Mouse (Mus musculus): ENCODE results near the gene Anks1b. TPM values are rescaled to one million over a fixed set of nuclear protein-coding genes. Genes with fewer than 3 reads are reported as not detected.
A peak's percentile ranks its signal among the peaks of the same experiment; 100 is the strongest.

Anks1b gene
- polyA plus RNA-seq, 1 experiment from 2014 or later, result 0.46 TPM

DNA sequence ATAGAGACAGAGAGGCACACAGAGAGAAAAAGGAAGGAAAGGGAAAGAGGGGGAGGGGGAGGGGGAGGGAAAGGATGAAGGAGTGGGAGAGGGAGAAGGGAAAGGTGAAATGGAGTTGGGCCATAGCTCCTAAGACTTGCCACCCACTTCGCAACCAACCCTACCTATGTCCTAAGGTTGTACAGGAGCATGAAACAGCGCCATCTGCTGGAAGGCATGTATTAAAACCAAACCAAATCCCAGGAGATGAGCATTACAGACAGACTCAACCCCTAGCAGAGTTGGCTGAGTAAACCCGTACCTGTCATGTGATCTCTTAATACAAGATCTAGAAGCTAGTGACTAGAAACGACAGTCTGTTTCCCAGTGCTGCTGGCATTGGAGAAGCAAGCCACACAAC lies 500.2 kb downstream of the Anks1b start:
- peak; percentile 50 for DNase-seq (ENCODE audit: low spot score)
- 0 out of 2 replicates have a peak, but pooled peaks cover 2% of the 10 kb centered on the region for H3K4me1 ChIP-seq
- H3K4me3 ChIP-seq, result no peak overlapping the region
- WGBS, result 31% methylated on average over 4 of the region's 4 CpGs
- H3K9me3 ChIP-seq (replicated peaks), result no peaks in the 10 kb centered on the region
- H3K27ac ChIP-seq, result no peak overlapping the region
- no peaks in the 10 kb centered on the region for H3K27me3 ChIP-seq (ENCODE audit: low read depth, poor library complexity, severe bottlenecking)
- H3K36me3 ChIP-seq, result no peaks in the 10 kb centered on the region

DNA sequence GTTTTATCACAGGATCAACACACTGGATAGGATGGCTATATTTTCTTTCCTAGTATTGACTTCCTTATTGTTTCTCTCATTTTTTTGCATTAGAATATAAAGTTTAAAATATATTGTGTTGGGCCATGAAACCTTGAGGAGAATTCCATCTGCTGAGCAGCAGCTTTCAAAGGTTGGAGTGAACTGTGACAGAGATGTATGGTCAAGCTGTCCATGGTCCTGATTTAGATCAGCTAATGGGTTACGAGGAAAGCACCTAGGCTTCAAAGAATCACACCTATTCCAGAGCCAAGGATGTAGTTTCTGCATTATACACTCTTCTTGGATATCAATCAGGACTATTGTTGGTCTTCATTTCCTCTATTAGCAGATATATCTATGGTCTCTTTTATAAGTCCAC lies 503.3 kb downstream of the Anks1b start:
- no peak overlapping the region for H3K27ac ChIP-seq
- no peaks in the 10 kb centered on the region for H3K27me3 ChIP-seq (ENCODE audit: low read depth, poor library complexity, severe bottlenecking)
- no peak for DNase-seq (ENCODE audit: low spot score)
- 65% methylated on average over 1 of the region's 1 CpGs for WGBS
- peaks cover 22% of the 10 kb centered on the region for H3K4me1 ChIP-seq
- no peaks in the 10 kb centered on the region for H3K36me3 ChIP-seq
- H3K4me3 ChIP-seq, result no peak overlapping the region
- no peaks in the 10 kb centered on the region for H3K9me3 ChIP-seq (replicated peaks)

DNA sequence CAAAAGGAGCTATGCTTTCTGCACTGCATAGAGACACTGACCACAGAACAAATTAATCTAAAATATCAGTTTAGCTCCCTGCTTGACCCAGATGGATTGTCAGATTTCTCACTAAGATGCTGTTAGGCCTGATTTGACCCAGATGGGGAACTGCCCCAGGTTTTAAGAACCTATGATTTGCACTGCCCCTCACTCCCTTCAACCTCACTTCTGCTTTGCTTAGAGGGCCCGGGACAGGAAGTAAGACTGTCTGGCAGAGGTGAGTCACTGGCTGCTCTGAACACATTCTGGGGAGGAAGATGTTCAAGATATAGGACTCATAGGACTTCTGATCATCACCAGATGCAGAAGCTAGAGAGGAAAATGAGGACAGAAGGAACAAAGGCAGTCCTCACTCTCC lies 506.8 kb downstream of the Anks1b start:
- H3K27ac ChIP-seq, result peak overlapping the region; percentile 62
- WGBS, result 45% methylated on average over 1 of the region's 1 CpGs
- H3K4me1 ChIP-seq, result peaks cover 22% of the 10 kb centered on the region
- no peaks in the 10 kb centered on the region for H3K36me3 ChIP-seq
- no peaks in the 10 kb centered on the region for H3K27me3 ChIP-seq (ENCODE audit: low read depth, poor library complexity, severe bottlenecking)
- no peak overlapping the region for H3K4me3 ChIP-seq
- H3K9me3 ChIP-seq (replicated peaks), result no peaks in the 10 kb centered on the region
- no peak for DNase-seq (ENCODE audit: low spot score)

DNA sequence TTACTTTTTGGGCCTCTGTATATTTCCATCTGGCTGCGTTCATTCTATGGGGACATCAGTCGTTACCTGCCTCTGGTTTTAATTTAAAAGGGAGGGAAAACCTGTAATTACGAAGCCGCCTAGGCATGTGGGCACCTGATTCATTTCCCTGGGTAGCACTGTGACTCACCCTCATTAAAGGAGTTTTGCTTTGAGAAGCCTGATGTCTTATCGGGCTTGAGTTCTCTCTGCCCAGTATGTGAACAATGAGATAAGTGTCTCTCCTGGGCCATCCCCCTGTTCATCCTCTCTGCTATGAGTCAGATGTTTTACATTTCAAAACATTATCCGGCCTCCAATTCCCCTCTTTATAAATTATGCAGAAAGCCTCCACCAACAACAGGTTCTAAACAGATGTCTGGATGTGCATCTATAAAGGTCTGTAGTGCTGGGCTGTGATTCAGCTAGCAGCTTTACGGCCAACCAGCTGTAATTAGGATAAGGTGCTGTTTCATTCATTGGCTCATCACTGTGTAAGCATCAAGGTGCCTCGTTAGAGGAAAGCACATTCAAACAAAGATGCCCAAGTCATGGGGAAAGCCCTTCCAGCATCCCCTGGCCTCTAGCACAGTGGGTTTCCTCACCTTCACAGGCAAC lies 507.5 kb downstream of the Anks1b start:
- WGBS, result 43% methylated on average over 8 of the region's 8 CpGs
- no peaks in the 10 kb centered on the region for H3K9me3 ChIP-seq (replicated peaks)

DNA sequence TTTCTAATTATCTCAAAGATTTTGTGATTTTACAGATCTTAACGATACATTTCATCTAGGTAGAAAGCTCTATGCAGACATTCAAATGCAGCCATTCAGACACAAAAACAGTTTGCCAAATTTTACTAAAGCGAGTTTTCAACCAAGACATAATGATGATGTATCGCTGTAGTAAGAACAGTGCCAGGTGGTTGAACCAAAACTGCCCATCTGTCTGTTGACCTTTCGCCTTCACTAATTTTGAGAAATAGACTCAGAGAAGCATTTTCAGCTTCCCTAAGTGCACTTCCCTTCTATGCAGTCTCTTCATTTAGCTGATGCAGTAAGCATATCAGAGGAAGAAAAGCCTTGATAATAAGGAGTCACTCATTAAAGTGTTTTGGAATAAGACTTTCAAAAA lies 527.1 kb downstream of the Anks1b start:
- no peaks in the 10 kb centered on the region for H3K9me3 ChIP-seq (replicated peaks)
- H3K4me1 ChIP-seq, result no peaks in the 10 kb centered on the region
- H3K36me3 ChIP-seq, result no peaks in the 10 kb centered on the region
- 90% methylated on average over 4 of the region's 4 CpGs for WGBS
- H3K27ac ChIP-seq, result no peak overlapping the region
- no peaks in the 10 kb centered on the region for H3K27me3 ChIP-seq (ENCODE audit: low read depth, poor library complexity, severe bottlenecking)
- DNase-seq (ENCODE audit: low spot score), result no peak
- H3K4me3 ChIP-seq, result no peak overlapping the region

More for the DNA sequence above, 507.5 kb downstream of the Anks1b start:
- peaks cover 22% of the 10 kb centered on the region for H3K4me1 ChIP-seq
- no peak overlapping the region for H3K27ac ChIP-seq
- no peaks in the 10 kb centered on the region for H3K27me3 ChIP-seq (ENCODE audit: low read depth, poor library complexity, severe bottlenecking)
- no peaks in the 10 kb centered on the region for H3K36me3 ChIP-seq
- no peak overlapping the region for H3K4me3 ChIP-seq
- DNase-seq (ENCODE audit: low spot score), result no peak

DNA sequence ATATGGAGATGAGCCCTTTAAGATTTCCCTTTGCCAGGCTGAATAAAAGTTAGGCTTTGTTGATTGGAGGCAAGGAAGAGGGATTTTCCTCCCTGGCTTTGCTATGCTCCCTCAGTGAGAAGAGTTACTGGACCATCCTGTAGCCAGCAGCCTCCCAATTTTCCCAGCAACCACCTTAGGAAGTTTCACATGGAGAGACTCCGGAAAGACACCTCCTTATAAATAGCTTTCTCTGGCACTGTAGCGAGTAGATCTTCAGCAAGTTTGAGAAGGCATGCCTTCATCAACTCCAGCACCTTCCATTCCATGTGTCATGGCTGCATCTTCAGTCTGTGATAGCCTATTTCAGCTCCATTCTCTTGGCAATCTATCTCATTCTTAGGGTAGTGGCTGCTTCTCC lies 535.2 kb downstream of the Anks1b start:
- no peaks in the 10 kb centered on the region for H3K27me3 ChIP-seq (ENCODE audit: low read depth, poor library complexity, severe bottlenecking)
- DNase-seq (ENCODE audit: low spot score), result no peak
- H3K9me3 ChIP-seq (replicated peaks), result no peaks in the 10 kb centered on the region
- H3K4me1 ChIP-seq, result no peaks in the 10 kb centered on the region
- H3K36me3 ChIP-seq, result no peaks in the 10 kb centered on the region
- no peak overlapping the region for H3K27ac ChIP-seq
- WGBS, result 74% methylated on average over 2 of the region's 2 CpGs
- H3K4me3 ChIP-seq, result no peak overlapping the region

DNA sequence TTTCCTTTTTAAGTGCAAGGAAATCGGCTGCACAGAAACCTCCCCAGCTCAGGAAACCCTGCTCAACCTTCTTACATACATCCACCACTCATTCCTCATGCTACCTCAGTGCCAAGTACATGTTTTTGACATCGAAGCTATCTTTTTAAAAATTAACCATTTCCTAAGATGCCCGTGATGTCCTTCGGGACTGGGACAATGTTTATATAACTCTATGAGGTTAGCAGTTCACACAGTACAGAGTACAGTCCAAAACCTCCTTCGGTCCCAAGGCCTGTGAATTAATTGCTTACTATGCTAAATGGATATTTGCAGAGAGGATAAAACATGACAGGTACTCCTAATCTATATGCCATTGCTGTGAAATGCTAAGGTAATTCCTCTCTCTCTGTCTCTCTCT lies 558.2 kb downstream of the Anks1b start:
- peaks cover 13% of the 10 kb centered on the region for H3K4me1 ChIP-seq
- no peaks in the 10 kb centered on the region for H3K9me3 ChIP-seq (replicated peaks)
- no peak overlapping the region for H3K27ac ChIP-seq
- no peak for DNase-seq (ENCODE audit: low spot score)
- no peak overlapping the region for H3K4me3 ChIP-seq
- no peaks in the 10 kb centered on the region for H3K36me3 ChIP-seq
- WGBS, result 75% methylated on average over 5 of the region's 5 CpGs
- H3K27me3 ChIP-seq (ENCODE audit: low read depth, poor library complexity, severe bottlenecking), result no peaks in the 10 kb centered on the region

DNA sequence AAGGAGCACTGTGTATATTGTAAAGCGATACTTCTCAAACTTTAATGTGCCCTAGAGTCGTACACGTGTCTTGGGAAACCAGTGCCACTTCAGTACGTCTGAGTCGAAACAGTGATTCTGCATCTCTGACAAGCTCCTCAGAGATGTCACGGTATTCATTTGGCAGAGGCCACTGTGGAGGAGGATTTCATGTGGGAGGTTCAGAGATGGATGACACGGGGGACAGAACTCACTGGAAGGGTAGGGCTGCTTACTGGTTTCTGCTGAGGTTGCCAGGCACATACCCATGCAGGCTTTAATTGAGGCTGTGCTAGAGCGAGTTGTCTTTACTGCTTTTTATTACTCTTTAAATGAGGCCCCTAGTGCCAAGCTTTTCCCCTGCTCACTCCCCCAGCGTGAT lies 558.7 kb downstream of the Anks1b start:
- Histone ChIP-seq H3K27me3 (ENCODE audit: low read depth, poor library complexity, severe bottlenecking) (no peaks in the 10 kb centered on the region), H3K4me3 (no peak overlapping the region), H3K4me1 (peaks cover 13% of the 10 kb centered on the region), H3K9me3 (replicated peaks) (no peaks in the 10 kb centered on the region), H3K36me3 (no peaks in the 10 kb centered on the region), H3K27ac (no peak overlapping the region)
- 56% methylated on average over 9 of the region's 9 CpGs for WGBS
- no peak for DNase-seq (ENCODE audit: low spot score)

DNA sequence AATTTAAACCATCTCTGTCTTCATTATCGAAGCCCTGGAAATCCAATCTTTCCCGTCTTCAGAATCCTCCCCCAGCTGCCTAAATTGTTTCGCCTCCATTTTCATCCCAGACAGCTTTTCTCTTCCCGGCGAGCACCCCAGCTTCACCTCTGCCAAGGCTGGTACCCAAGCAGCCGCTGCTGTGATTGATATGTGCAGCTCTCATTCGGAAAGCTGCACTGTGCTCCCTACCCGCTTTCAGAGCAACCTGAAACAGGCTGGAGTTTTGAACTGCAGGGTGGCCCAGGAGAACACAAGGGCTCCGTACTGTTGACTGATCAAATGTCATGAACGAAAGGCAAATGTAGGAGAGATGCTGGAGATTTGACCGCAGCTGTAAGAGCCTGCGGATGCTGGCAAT lies 559.2 kb downstream of the Anks1b start:
- H3K27ac ChIP-seq, result no peak overlapping the region
- no peaks in the 10 kb centered on the region for H3K27me3 ChIP-seq (ENCODE audit: low read depth, poor library complexity, severe bottlenecking)
- H3K4me1 ChIP-seq, result peaks cover 13% of the 10 kb centered on the region
- WGBS, result 51% methylated on average over 12 of the region's 12 CpGs
- no peaks in the 10 kb centered on the region for H3K9me3 ChIP-seq (replicated peaks)
- 0 out of 2 replicates have a peak overlapping the region, but pooled peaks have one; percentile 13 for H3K4me3 ChIP-seq
- no peak for DNase-seq (ENCODE audit: low spot score)
- H3K36me3 ChIP-seq, result no peaks in the 10 kb centered on the region

DNA sequence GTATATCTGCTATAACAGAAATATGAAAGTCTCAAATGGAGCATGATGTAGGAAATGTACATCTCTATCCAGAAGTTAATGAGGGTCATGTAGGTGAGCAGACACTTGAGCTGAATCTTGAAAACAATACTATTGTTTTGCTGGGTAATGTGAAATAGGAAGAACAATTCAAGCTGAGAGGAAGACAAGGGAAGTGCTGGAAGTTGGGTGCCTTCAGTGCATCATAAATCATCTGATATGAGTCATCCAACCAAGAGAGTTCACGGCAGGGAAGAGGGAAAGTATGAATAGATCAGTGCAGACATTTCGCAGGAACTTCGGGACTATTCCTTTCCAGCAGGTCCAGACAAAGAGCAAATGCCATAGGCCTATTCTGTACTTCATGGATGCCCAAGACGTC lies 567.7 kb downstream of the Anks1b start:
- WGBS, result 93% methylated on average over 4 of the region's 4 CpGs
- H3K27me3 ChIP-seq (ENCODE audit: low read depth, poor library complexity, severe bottlenecking), result no peaks in the 10 kb centered on the region
- no peaks in the 10 kb centered on the region for H3K9me3 ChIP-seq (replicated peaks)
- no peak overlapping the region for H3K27ac ChIP-seq
- no peaks in the 10 kb centered on the region for H3K4me1 ChIP-seq
- no peaks in the 10 kb centered on the region for H3K36me3 ChIP-seq
- DNase-seq (ENCODE audit: low spot score), result no peak
- no peak overlapping the region for H3K4me3 ChIP-seq

DNA sequence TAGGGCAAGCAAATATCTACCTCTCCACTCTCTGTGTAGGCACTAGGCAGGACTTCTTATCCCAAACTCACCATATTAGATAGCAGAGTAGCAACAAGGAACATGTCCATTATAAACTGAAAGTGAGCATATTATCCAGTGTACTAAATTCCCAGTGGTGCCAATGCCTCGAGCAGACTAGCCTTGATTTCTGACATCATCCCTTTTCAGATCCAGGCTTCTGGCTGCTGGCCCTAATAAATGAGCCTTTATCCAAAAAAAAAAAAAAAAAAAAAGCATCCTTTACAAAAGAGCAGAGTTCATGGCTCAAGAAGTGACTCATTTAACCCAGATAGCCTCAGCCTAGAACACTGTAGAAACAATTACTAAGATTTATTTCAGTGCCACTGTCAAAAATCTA lies 568.3 kb downstream of the Anks1b start:
- H3K4me3 ChIP-seq, result no peak overlapping the region
- H3K4me1 ChIP-seq, result no peaks in the 10 kb centered on the region
- H3K27ac ChIP-seq, result no peak overlapping the region
- no peaks in the 10 kb centered on the region for H3K36me3 ChIP-seq
- no peaks in the 10 kb centered on the region for H3K9me3 ChIP-seq (replicated peaks)
- 75% methylated on average over 1 of the region's 1 CpGs for WGBS
- DNase-seq (ENCODE audit: low spot score), result no peak
- H3K27me3 ChIP-seq (ENCODE audit: low read depth, poor library complexity, severe bottlenecking), result no peaks in the 10 kb centered on the region

DNA sequence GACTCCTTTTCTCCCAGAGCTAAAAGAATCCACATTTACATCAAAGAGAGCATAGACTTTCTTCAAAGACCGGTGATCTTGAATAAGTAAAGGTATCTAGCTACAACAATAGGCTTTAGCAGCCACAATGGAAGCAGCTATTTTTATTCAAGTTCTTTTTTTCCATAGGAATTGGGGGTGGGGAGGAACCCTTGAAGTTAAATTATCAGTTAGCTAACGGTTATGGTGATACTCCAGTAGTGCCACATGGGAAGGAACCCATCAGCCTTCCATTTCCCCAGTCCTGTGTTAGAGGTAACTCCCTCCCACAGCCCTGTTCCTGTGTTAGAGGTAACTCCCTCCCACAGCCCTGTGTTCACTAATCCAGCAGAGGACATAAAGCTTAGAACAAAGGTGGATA lies 591.6 kb downstream of the Anks1b start:
- Histone ChIP-seq H3K27ac (no peak overlapping the region), H3K4me1 (no peaks in the 10 kb centered on the region), H3K27me3 (ENCODE audit: low read depth, poor library complexity, severe bottlenecking) (no peaks in the 10 kb centered on the region), H3K4me3 (no peak overlapping the region), H3K9me3 (replicated peaks) (no peaks in the 10 kb centered on the region), H3K36me3 (no peaks in the 10 kb centered on the region)
- 84% methylated on average over 2 of the region's 2 CpGs for WGBS
- no peak for DNase-seq (ENCODE audit: low spot score)

DNA sequence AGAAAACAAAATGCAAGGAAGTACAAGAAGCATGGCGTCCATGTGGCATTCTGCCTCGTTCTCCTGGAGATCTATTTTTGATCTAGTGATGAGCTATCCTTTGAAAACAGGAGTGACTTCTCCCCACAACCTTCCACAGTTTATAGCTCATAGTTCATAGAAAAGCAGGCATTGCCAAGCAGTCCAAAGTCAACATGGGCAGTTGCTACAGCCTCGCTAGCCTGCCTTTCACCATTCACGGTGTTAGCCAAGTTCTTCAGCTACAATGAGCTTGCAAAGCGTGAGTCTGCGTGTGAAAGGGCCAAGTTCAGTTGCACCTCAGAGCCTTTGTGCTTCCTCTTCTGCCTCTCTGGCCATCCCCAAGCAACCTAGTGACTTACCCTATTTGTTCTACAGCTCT lies 592.1 kb downstream of the Anks1b start:
- H3K27me3 ChIP-seq (ENCODE audit: low read depth, poor library complexity, severe bottlenecking), result no peaks in the 10 kb centered on the region
- H3K27ac ChIP-seq, result no peak overlapping the region
- H3K36me3 ChIP-seq, result no peaks in the 10 kb centered on the region
- no peak overlapping the region for H3K4me3 ChIP-seq
- 94% methylated on average over 6 of the region's 6 CpGs for WGBS
- no peaks in the 10 kb centered on the region for H3K4me1 ChIP-seq
- no peak for DNase-seq (ENCODE audit: low spot score)
- no peaks in the 10 kb centered on the region for H3K9me3 ChIP-seq (replicated peaks)

DNA sequence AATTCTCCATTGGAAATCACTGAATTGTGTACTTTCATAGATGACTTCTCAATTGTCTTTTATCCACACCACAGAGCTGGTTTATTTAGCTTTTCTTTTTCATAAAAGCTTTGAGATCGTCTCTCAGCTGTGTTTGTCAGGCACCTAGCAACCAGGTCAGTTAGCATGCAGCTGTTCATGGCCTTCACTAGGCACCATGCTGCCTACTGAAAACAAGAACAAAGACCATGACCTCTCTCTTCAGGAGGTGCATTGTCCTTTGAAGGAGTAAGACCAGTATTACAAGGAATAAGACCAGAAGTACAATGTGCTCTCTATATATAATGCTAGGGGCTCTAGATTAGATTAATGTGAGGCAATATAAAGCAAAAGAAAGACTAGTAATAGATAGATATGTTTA lies 594.2 kb downstream of the Anks1b start:
- WGBS, result 69% methylated on average over 1 of the region's 1 CpGs
- Histone ChIP-seq H3K27me3 (ENCODE audit: low read depth, poor library complexity, severe bottlenecking) (no peaks in the 10 kb centered on the region), H3K4me1 (no peaks in the 10 kb centered on the region), H3K9me3 (replicated peaks) (no peaks in the 10 kb centered on the region), H3K27ac (no peak overlapping the region), H3K36me3 (no peaks in the 10 kb centered on the region), H3K4me3 (no peak overlapping the region)
- no peak for DNase-seq (ENCODE audit: low spot score)

All from limb, embryonic 10.5 days (tissue).